Mouse (Mus musculus) cerebellum, adult 2 months (tissue): ENCODE measurements around the gene Notch1.

ENCODE experiments used
- CTCF ChIP-seq: fragments of 200-500 bp; IDR thresholded peaks from 2 replicates; pipeline ENCODE4 v1.5.1; 2011; ENCODE audit warnings: low read depth, mild to moderate bottlenecking, control low read depth, low read length, moderate library complexity, borderline replicate concordance; ENCODE audit not compliant: insufficient read depth
- POLR2A ChIP-seq: fragments of 200-500 bp; IDR thresholded peaks from 2 replicates; pipeline ENCODE4 v1.6.1; 2011; ENCODE audit warnings: low read length, control low read depth, borderline replicate concordance; ENCODE audit not compliant: insufficient read depth

DNA sequence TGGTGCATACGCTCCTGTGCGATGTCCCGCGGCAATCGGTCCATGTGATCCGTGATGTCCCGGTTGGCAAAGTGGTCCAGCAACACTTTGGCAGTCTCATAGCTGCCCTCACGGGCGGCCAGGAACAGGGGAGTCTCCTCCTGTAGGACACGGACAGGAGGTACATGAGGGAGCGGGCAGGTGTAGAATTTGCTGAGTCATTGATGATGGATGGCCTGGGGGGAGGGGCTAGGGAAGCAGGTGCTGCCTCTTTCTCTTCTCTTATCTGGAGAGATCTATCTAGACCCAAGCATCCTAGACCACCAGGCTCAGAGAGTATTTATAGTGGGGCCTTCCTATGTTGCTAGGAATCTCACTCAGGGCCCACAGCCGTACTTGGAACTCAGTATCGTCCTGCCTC, 55.6 kb downstream of the Notch1 start:
- TF ChIP-seq POLR2A (no peak), CTCF (no peak)
